Mouse (Mus musculus) midbrain, postnatal 0 days (tissue): ENCODE results near the gene Pnkp. TPM values are rescaled to one million over a fixed set of nuclear protein-coding genes. Genes with fewer than 3 reads are reported as not detected.

Source experiments
- ATAC-seq: fragments of 200-750 bp; cut with Nextera tagmentation; 2 replicates; pipeline ENCODE4 v1.8.0; 2017; ENCODE audit warnings: moderate number of reproducible peaks, mild to moderate bottlenecking, moderate TSS enrichment, moderate library complexity; ENCODE audit not compliant: low FRiP score
- DNase-seq: peaks from one replicate; pipeline ENCODE4 v3.0.0-alpha.2; 2015; ENCODE audit warnings: low spot score
- H3K27ac ChIP-seq: fragments of 300-500 bp; sonication (generic); 2 replicates; pipeline ENCODE4 v1.5.1; 2014; ENCODE audit warnings: low read depth, mild to moderate bottlenecking, low read length, mixed read lengths
- H3K27me3 ChIP-seq: fragments of 300-500 bp; sonication (generic); 2 replicates; pipeline ENCODE4 v1.6.1; 2014; ENCODE audit warnings: low read length, control low read depth, mixed read lengths; ENCODE audit not compliant: insufficient read depth
- H3K36me3 ChIP-seq: fragments of 300-500 bp; sonication (generic); 2 replicates; pipeline ENCODE4 v1.6.1; 2014; ENCODE audit warnings: low read length, control low read depth, mixed read lengths; ENCODE audit not compliant: insufficient read depth
- H3K4me1 ChIP-seq: fragments of 300-500 bp; sonication (generic); 2 replicates; pipeline ENCODE4 v1.6.1; 2014; ENCODE audit warnings: mild to moderate bottlenecking, control low read depth, antibody characterized with exemption, low read length, mixed read lengths; ENCODE audit not compliant: insufficient read depth
- H3K4me2 ChIP-seq: fragments of 300-500 bp; sonication (generic); 2 replicates; pipeline ENCODE4 v1.6.1; 2014; ENCODE audit warnings: low read depth, mild to moderate bottlenecking, low read length, mixed read lengths; ENCODE audit not compliant: poor library complexity, severe bottlenecking
- H3K4me3 ChIP-seq: fragments of 300-500 bp; sonication (generic); 2 replicates; pipeline ENCODE4 v1.5.1; 2014; ENCODE audit warnings: low read depth, mild to moderate bottlenecking, low read length, moderate library complexity
- H3K9ac ChIP-seq: fragments of 300-500 bp; sonication (generic); replicated peaks from 2 replicates; pipeline ENCODE4 v1.6.1; 2014; ENCODE audit warnings: mild to moderate bottlenecking, low read length, moderate library complexity, mixed read lengths; ENCODE audit not compliant: poor library complexity, severe bottlenecking
- H3K9me3 ChIP-seq: fragments of 300-500 bp; sonication (generic); 2 replicates; pipeline ENCODE4 v1.6.1; 2016; ENCODE audit warnings: low read length, control low read depth
- CTCF ChIP-seq: IDR thresholded peaks from 2 replicates; pipeline ENCODE4 v1.5.1; 2016; ENCODE audit warnings: antibody characterized with exemption, mild to moderate bottlenecking
- WGBS: fragments of 180-500 bp; shearing (Covaris S2); extraction: QIAGEN DNeasy Blood & Tissue Kit; methylation state at CpG from one replicate; pipeline ENCODE4 v1.1.7; 2014; 5-methylcytosine and 5-hydroxymethylcytosine counted together
- polyA plus RNA-seq: library from polyadenylated mRNA; unstranded; fragments of >200 nt; fragmentation: Nextera tagmentation; extraction: Ambion mirVana; gene quantifications from 2 replicates; pipeline ENCODE4 v1.2.1, GENCODE M21; 2015
- total RNA-seq: library from RNA; depleted of rRNA; stranded (reverse); fragments of >200 nt; gene quantifications from 2 replicates; pipeline ENCODE4 v1.2.3, GENCODE M21; 2014

Gene Pnkp
- total and polyA plus RNA-seq, 2 experiments from 2014 or later, result 31.2 to 32.4 TPM

- Histone ChIP-seq H3K36me3 (peaks cover 6% of the 10 kb centered on the region; the same call in 1 of the 2 replicates), H3K4me3 (peak overlapping the region; percentile 61), H3K27ac (peak overlapping the region; percentile 88), H3K4me2 (peak overlapping the region; percentile 72), H3K9me3 (no peaks in the 10 kb centered on the region), H3K9ac (0 out of 2 replicates have a peak overlapping the region, but pooled peaks have one; percentile 13), H3K27me3 (no peaks in the 10 kb centered on the region), H3K4me1 (peaks cover 11% of the 10 kb centered on the region; the same call in 1 of the 2 replicates)
- ATAC-seq (no peak), DNase-seq (no peak)
- WGBS, result 70% methylated on average over 9 of the region's 9 CpGs
- TF ChIP-seq CTCF, result no peak
These were observed 548 bp upstream of the Pnkp start for GRCm38 (mm10) chr7:44856265-44856916.

GRCm38 (mm10) chr7:44857905-44858304, 966 bp downstream of the Pnkp start:
- peaks cover 11% of the 10 kb centered on the region; the same call in 1 of the 2 replicates for H3K4me1 ChIP-seq
- H3K9me3 ChIP-seq, result no peaks in the 10 kb centered on the region
- peak overlapping the region; percentile 85 for H3K9ac ChIP-seq
- H3K27me3 ChIP-seq, result no peaks in the 10 kb centered on the region
- H3K27ac ChIP-seq, result peak overlapping the region; percentile 88
- no peak for TF ChIP-seq CTCF
- WGBS, result 29% methylated on average over 8 of the region's 8 CpGs
- peak overlapping the region; percentile 61 for H3K4me3 ChIP-seq
- peak overlapping the region; percentile 72 for H3K4me2 ChIP-seq
- peaks cover 14% of the 10 kb centered on the region for H3K36me3 ChIP-seq
- ATAC-seq (no peak), DNase-seq (no peak)

- no peaks in the 10 kb centered on the region for H3K27me3 ChIP-seq
- H3K4me3 ChIP-seq, result no peak overlapping the region
- ATAC-seq, result no peak
- peaks cover 31% of the 10 kb centered on the region for H3K36me3 ChIP-seq
- H3K4me2 ChIP-seq, result no peak overlapping the region
- peaks cover 11% of the 10 kb centered on the region; the same call in 1 of the 2 replicates for H3K4me1 ChIP-seq
- TF ChIP-seq CTCF, result no peak
- H3K27ac ChIP-seq, result no peak overlapping the region
- H3K9ac ChIP-seq, result no peak overlapping the region
- H3K9me3 ChIP-seq, result no peaks in the 10 kb centered on the region
- 91% methylated on average over 11 of the region's 11 CpGs for WGBS
- no peak for DNase-seq
These were observed 3.0 kb downstream of the Pnkp start for GRCm38 (mm10) chr7:44859896-44860295.

GRCm38 (mm10) chr7:44860576-44861428, 3.9 kb downstream of the Pnkp start:
- no peak overlapping the region for H3K4me2 ChIP-seq
- no peak overlapping the region for H3K4me3 ChIP-seq
- H3K4me1 ChIP-seq, result peaks cover 11% of the 10 kb centered on the region; the same call in 1 of the 2 replicates
- H3K27ac ChIP-seq, result no peak overlapping the region; the same call in 1 of the 2 replicates
- DNase-seq (peak; percentile 72), ATAC-seq (peak; percentile 35; the same call in 1 of the 2 replicates)
- H3K36me3 ChIP-seq, result peaks cover 35% of the 10 kb centered on the region
- no peak overlapping the region for H3K9ac ChIP-seq
- peak; percentile 89 for TF ChIP-seq CTCF
- no peaks in the 10 kb centered on the region for H3K27me3 ChIP-seq
- WGBS, result 54% methylated on average over 22 of the region's 22 CpGs
- no peaks in the 10 kb centered on the region for H3K9me3 ChIP-seq

- Histone ChIP-seq H3K4me2 (no peak overlapping the region), H3K9me3 (no peaks in the 10 kb centered on the region), H3K4me1 (peaks cover 15% of the 10 kb centered on the region; the same call in 1 of the 2 replicates), H3K27me3 (no peaks in the 10 kb centered on the region), H3K36me3 (peaks cover 37% of the 10 kb centered on the region), H3K4me3 (no peak overlapping the region), H3K9ac (no peak overlapping the region), H3K27ac (no peak overlapping the region)
- no peak for TF ChIP-seq CTCF
- DNase-seq, result no peak
- WGBS, result 73% methylated on average over 14 of the region's 14 CpGs
- ATAC-seq, result no peak
These were observed 4.5 kb downstream of the Pnkp start for GRCm38 (mm10) chr7:44861429-44861816.

- Histone ChIP-seq H3K9ac (no peak overlapping the region), H3K4me1 (peaks cover 21% of the 10 kb centered on the region; the same call in 1 of the 2 replicates), H3K27me3 (no peaks in the 10 kb centered on the region), H3K9me3 (no peaks in the 10 kb centered on the region), H3K27ac (no peak overlapping the region), H3K4me2 (no peak overlapping the region), H3K4me3 (no peak overlapping the region), H3K36me3 (peaks cover 38% of the 10 kb centered on the region)
- TF ChIP-seq CTCF, result no peak
- no peak for DNase-seq
- no peak for ATAC-seq
- 89% methylated on average over 8 of the region's 8 CpGs for WGBS
These were observed 5.5 kb downstream of the Pnkp start for GRCm38 (mm10) chr7:44862434-44862833.
